8 mouse cellular contexts compared by ENCODE assay signal in genomic region chr13:117208236-117208635, GRCm38 (mm10). TPM values are rescaled to one million over a fixed set of nuclear protein-coding genes. Genes with fewer than 3 reads are reported as not detected.
DNase-seq lines count a peak whose midpoint lies in the region; ATAC-seq and TF ChIP-seq lines count a peak whose summit lies in the region.

Gene Emb, plus strand, starts transcription at chr13:117208536.

- no peak within 1 kb of the TSS for H3K4me3 ChIP-seq in cortical plate, adult 2 months (ENCODE audit: insufficient read depth, low read length)
- no peak within 1 kb of the TSS for H3K4me3 ChIP-seq in limb, embryonic 14.5 days (replicated peaks; ENCODE audit: low read length)
- H3K4me3 ChIP-seq in stomach, postnatal 0 days (ENCODE audit: low read depth, low read length): no peak within 1 kb of the TSS

- H3K4me1 ChIP-seq in cortical plate, adult 2 months (ENCODE audit: control insufficient read depth, insufficient read depth, low read length): no peaks in the 10 kb centered on the region
- no peaks in the 10 kb centered on the region for H3K4me1 ChIP-seq in limb, embryonic 14.5 days (ENCODE audit: control insufficient read depth, insufficient read depth, low read length)
- H3K4me1 ChIP-seq in stomach, postnatal 0 days (replicated peaks; ENCODE audit: control insufficient read depth, insufficient read depth): no peaks in the 10 kb centered on the region

- DNase-seq in layer of hippocampus, adult 8-10 months (ENCODE audit: low spot score in 2 of 2): no peak
- DNase-seq in layer of hippocampus, adult 11-12 months (ENCODE audit: low spot score): no peak
- DNase-seq in heart, postnatal 36 days: no peak
- no peak for DNase-seq in limb, embryonic 14.5 days (ENCODE audit: low spot score)
- no peak for DNase-seq in stomach, postnatal 0 days (ENCODE audit: low spot score)
- no peak for DNase-seq in thymus, postnatal 14 days
- no peak for DNase-seq in kidney, postnatal 25 days

- H3K9me3 ChIP-seq in limb, embryonic 14.5 days (ENCODE audit: control insufficient read depth, low read length): no peaks in the 10 kb centered on the region
- no peaks in the 10 kb centered on the region for H3K9me3 ChIP-seq in stomach, postnatal 0 days (ENCODE audit: control insufficient read depth, low read length)

- WGBS in limb, embryonic 14.5 days: 70% methylated on average over 6 of the region's 6 CpGs
- WGBS in stomach, postnatal 0 days: 59% methylated on average over 6 of the region's 6 CpGs

- no peak within 1 kb of the TSS for H3K4me2 ChIP-seq in limb, embryonic 14.5 days (replicated peaks; ENCODE audit: low read depth, low read length, severe bottlenecking)
- H3K4me2 ChIP-seq in stomach, postnatal 0 days (replicated peaks; ENCODE audit: low read depth): no peak within 1 kb of the TSS

- no peak within 1 kb of the TSS for H3K9ac ChIP-seq in limb, embryonic 14.5 days (ENCODE audit: low read depth, low read length, severe bottlenecking)
- no peak within 1 kb of the TSS for H3K9ac ChIP-seq in stomach, postnatal 0 days (ENCODE audit: low read length)

- intact Hi-C loops in heart, postnatal 36 days (cut with DNase I): no loop called here

- no peak for TF ChIP-seq CTCF in cortical plate, adult 2 months (IDR thresholded peaks at IDR 0.05; ENCODE audit: extremely low read depth, insufficient read depth, low read length)
- no peak for TF ChIP-seq CTCF in stomach, postnatal 0 days (IDR thresholded peaks at IDR 0.05; ENCODE audit: low read depth)

- ATAC-seq in limb, embryonic 14.5 days (ENCODE audit: low FRiP score, low read depth): no peak
- ATAC-seq in stomach, postnatal 0 days (ENCODE audit: low FRiP score, low TSS enrichment): no peak

- no peak for TF ChIP-seq POLR2A in cortical plate, adult 2 months (IDR thresholded peaks at IDR 0.05; ENCODE audit: extremely low read depth, insufficient read depth, low read length)
- no peak for TF ChIP-seq POLR2A in limb, embryonic 14.5 days (IDR thresholded peaks at IDR 0.05; ENCODE audit: borderline replicate concordance, extremely low read depth, insufficient read depth, insufficient read length)

- no peak within 1 kb of the TSS for H3K27ac ChIP-seq in cortical plate, adult 2 months (ENCODE audit: insufficient read depth, low read length)
- H3K27ac ChIP-seq in limb, embryonic 14.5 days (replicated peaks; ENCODE audit: low read depth, low read length): no peak within 1 kb of the TSS
- no peak within 1 kb of the TSS for H3K27ac ChIP-seq in stomach, postnatal 0 days (replicated peaks)

- TF ChIP-seq EP300 in stomach, postnatal 0 days (optimal IDR thresholded peaks at IDR 0.05): no peak

- H3K27me3 ChIP-seq in limb, embryonic 14.5 days (ENCODE audit: control insufficient read depth, insufficient read depth, low read length): no peaks in the 10 kb centered on the region
- H3K27me3 ChIP-seq in stomach, postnatal 0 days (ENCODE audit: control insufficient read depth, insufficient read depth, low read length): no peaks in the 10 kb centered on the region

- H3K36me3 ChIP-seq in limb, embryonic 14.5 days (ENCODE audit: control insufficient read depth, insufficient read depth, low read length): no peaks in the 10 kb centered on the region
- no peaks in the 10 kb centered on the region for H3K36me3 ChIP-seq in stomach, postnatal 0 days (ENCODE audit: control insufficient read depth, insufficient read depth, low read length)

RNA-seq across cellular contexts. Expression of gene Emb, which starts in this region (rescaled TPM):
- total RNA-seq in layer of hippocampus, adult 8-10 months (2022): 10 to 100 TPM; 31.6 to 43.5 (median 35.3) TPM
- 18.6 and 21.0 TPM in 2 replicates for polyA plus RNA-seq in cortical plate, adult 2 months (2012; rRNA removed)
- total RNA-seq in heart, postnatal 36 days (2021): 10 to 100 TPM; 10.4 to 11.5 TPM
- 11.5 and 11.9 TPM in 2 replicates for polyA plus RNA-seq in limb, embryonic 14.5 days (2012; rRNA removed)
- 18.4 and 18.9 TPM in 2 replicates for polyA plus RNA-seq in limb, embryonic 14.5 days (2014; fragmentation: Nextera tagmentation; extraction: Ambion mirVana)
- 9.6 and 10.8 TPM in 2 replicates for polyA plus RNA-seq in stomach, postnatal 0 days (2015; fragmentation: Nextera tagmentation; extraction: Ambion mirVana)
